Mouse (Mus musculus): ENCODE results near the gene Vti1a. TPM values are rescaled to one million over a fixed set of nuclear protein-coding genes. Genes with fewer than 3 reads are reported as not detected.

The Vti1a gene
- polyA plus RNA-seq, 1 experiment from 2014 or later, result 26.4 TPM

GRCm38 (mm10) chr19:55340521-55340920 is 24.4 kb downstream of the Vti1a start:
- 92% methylated on average over 6 of the region's 6 CpGs for WGBS
- DNase-seq (ENCODE audit: low spot score) (no peak), ATAC-seq (replicated peaks; ENCODE audit: low FRiP score) (no peak)
- Histone ChIP-seq H3K4me1 (replicated peaks; ENCODE audit: control insufficient read depth, insufficient read depth, low read length) (peaks cover 6% of the 10 kb centered on the region; the same call in 1 of the 2 replicates), H3K36me3 (ENCODE audit: control insufficient read depth, insufficient read depth, low read length) (peaks cover 5% of the 10 kb centered on the region; the same call in 1 of the 2 replicates), H3K9ac (ENCODE audit: low read depth, low read length) (no peak overlapping the region), H3K27ac (ENCODE audit: low read depth, low read length) (no peak overlapping the region), H3K4me3 (ENCODE audit: low read depth, low read length) (no peak overlapping the region), H3K9me3 (ENCODE audit: control insufficient read depth, low read length) (no peaks in the 10 kb centered on the region), H3K27me3 (replicated peaks; ENCODE audit: control insufficient read depth, insufficient read depth, low read length) (no peaks in the 10 kb centered on the region), H3K4me2 (no peak overlapping the region)

DNA sequence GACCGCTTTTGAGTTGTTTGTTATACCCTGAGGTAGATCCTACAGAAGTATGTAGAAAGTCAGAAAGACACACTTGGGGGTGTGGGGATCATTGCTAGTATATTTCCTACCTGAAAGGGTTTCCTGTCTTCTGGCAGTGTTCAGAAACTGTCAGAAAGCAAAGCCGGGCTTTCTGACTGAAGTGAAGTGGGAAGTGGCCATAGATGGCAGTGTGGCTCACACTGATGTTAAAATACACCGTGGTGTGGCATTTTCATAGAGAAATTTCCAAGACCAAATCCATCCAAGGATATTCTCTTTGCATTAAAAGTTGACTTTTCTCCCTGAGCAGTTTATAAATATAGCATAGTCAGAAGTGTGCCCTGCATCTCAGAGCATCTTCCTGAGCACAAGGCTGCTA is 25.3 kb downstream of the Vti1a start:
- ATAC-seq (replicated peaks; ENCODE audit: low FRiP score) (no peak), DNase-seq (ENCODE audit: low spot score) (no peak)
- no peak overlapping the region for H3K27ac ChIP-seq (ENCODE audit: low read depth, low read length)
- H3K9ac ChIP-seq (ENCODE audit: low read depth, low read length), result no peak overlapping the region
- 68% methylated on average over 3 of the region's 3 CpGs for WGBS
- no peaks in the 10 kb centered on the region for H3K9me3 ChIP-seq (ENCODE audit: control insufficient read depth, low read length)
- no peaks in the 10 kb centered on the region for H3K27me3 ChIP-seq (replicated peaks; ENCODE audit: control insufficient read depth, insufficient read depth, low read length)
- H3K4me1 ChIP-seq (replicated peaks; ENCODE audit: control insufficient read depth, insufficient read depth, low read length), result peaks cover 6% of the 10 kb centered on the region; the same call in 1 of the 2 replicates
- H3K4me2 ChIP-seq, result no peak overlapping the region
- peaks cover 5% of the 10 kb centered on the region; the same call in 1 of the 2 replicates for H3K36me3 ChIP-seq (ENCODE audit: control insufficient read depth, insufficient read depth, low read length)
- no peak overlapping the region for H3K4me3 ChIP-seq (ENCODE audit: low read depth, low read length)

- peaks cover 5% of the 10 kb centered on the region; the same call in 1 of the 2 replicates for H3K36me3 ChIP-seq (ENCODE audit: control insufficient read depth, insufficient read depth, low read length)
- no peak overlapping the region for H3K9ac ChIP-seq (ENCODE audit: low read depth, low read length)
- peaks cover 6% of the 10 kb centered on the region; the same call in 1 of the 2 replicates for H3K4me1 ChIP-seq (replicated peaks; ENCODE audit: control insufficient read depth, insufficient read depth, low read length)
- H3K4me2 ChIP-seq, result no peak overlapping the region
- H3K4me3 ChIP-seq (ENCODE audit: low read depth, low read length), result no peak overlapping the region
- WGBS, result 93% methylated on average over 7 of the region's 7 CpGs
- ATAC-seq (replicated peaks; ENCODE audit: low FRiP score) (no peak), DNase-seq (ENCODE audit: low spot score) (no peak)
- no peaks in the 10 kb centered on the region for H3K27me3 ChIP-seq (replicated peaks; ENCODE audit: control insufficient read depth, insufficient read depth, low read length)
- H3K9me3 ChIP-seq (ENCODE audit: control insufficient read depth, low read length), result no peaks in the 10 kb centered on the region
- no peak overlapping the region for H3K27ac ChIP-seq (ENCODE audit: low read depth, low read length)
Observed at GRCm38 (mm10) chr19:55342423-55342822, 26.3 kb downstream of the Vti1a start.

DNA sequence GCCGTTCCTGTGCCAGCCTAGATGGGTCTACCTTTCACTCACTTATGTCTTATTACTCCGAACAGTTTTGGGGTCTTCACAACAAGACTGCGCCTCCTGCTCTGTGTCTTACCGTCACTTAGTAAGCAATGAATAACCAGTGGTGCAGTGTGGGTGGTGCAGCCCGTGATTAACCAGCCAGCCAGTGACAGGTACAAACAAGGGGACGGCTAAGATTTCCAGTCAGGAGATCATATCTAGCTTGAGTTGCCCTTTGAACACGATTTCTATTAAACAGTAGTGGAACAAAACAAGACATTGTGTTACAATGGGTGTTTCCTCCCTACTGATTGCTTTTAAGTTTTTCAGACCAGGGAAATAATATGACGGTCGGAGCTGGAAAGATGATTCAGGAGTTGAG is 27.2 kb downstream of the Vti1a start:
- 84% methylated on average over 9 of the region's 9 CpGs for WGBS
- H3K36me3 ChIP-seq (ENCODE audit: control insufficient read depth, insufficient read depth, low read length), result peaks cover 5% of the 10 kb centered on the region; the same call in 1 of the 2 replicates

DNA sequence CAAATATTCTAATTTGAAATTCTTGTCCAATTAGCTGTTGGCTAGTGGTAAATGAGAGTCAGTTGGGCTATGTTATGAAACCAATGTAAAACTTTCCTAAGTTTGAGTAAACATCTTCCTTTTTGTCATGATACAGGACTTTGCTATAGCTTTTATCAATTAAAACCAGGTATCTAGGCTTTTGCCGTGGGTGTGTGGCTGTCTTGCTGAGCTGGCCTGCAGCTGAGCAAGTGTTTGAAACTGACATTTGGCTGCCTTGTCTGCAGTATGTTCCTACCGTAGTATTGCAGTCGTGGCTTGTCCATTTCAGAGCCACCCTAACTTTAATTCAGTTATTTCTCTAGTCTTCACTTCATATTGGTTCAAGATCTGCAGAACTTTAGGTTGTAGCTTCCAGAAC is 32.1 kb downstream of the Vti1a start:
- ATAC-seq (replicated peaks; ENCODE audit: low FRiP score), result no peak
- no peak overlapping the region for H3K9ac ChIP-seq (ENCODE audit: low read depth, low read length)
- H3K27me3 ChIP-seq (replicated peaks; ENCODE audit: control insufficient read depth, insufficient read depth, low read length), result no peaks in the 10 kb centered on the region
- no peak overlapping the region for H3K27ac ChIP-seq (ENCODE audit: low read depth, low read length)
- no peaks in the 10 kb centered on the region for H3K9me3 ChIP-seq (ENCODE audit: control insufficient read depth, low read length)
- peaks cover 9% of the 10 kb centered on the region for H3K4me1 ChIP-seq (replicated peaks; ENCODE audit: control insufficient read depth, insufficient read depth, low read length)
- no peak overlapping the region for H3K4me3 ChIP-seq (ENCODE audit: low read depth, low read length)
- 74% methylated on average over 3 of the region's 3 CpGs for WGBS
- H3K36me3 ChIP-seq (ENCODE audit: control insufficient read depth, insufficient read depth, low read length), result 0 out of 2 replicates have a peak, but pooled peaks cover 1% of the 10 kb centered on the region
- H3K4me2 ChIP-seq, result no peak overlapping the region
- no peak for DNase-seq (ENCODE audit: low spot score)

More for the DNA sequence above, 27.2 kb downstream of the Vti1a start:
- Histone ChIP-seq H3K4me2 (no peak overlapping the region), H3K9me3 (ENCODE audit: control insufficient read depth, low read length) (no peaks in the 10 kb centered on the region), H3K27ac (ENCODE audit: low read depth, low read length) (no peak overlapping the region), H3K4me1 (replicated peaks; ENCODE audit: control insufficient read depth, insufficient read depth, low read length) (peaks cover 6% of the 10 kb centered on the region; the same call in 1 of the 2 replicates), H3K27me3 (replicated peaks; ENCODE audit: control insufficient read depth, insufficient read depth, low read length) (no peaks in the 10 kb centered on the region), H3K9ac (ENCODE audit: low read depth, low read length) (no peak overlapping the region), H3K4me3 (ENCODE audit: low read depth, low read length) (no peak overlapping the region)
- ATAC-seq (replicated peaks; ENCODE audit: low FRiP score), result no peak
- DNase-seq (ENCODE audit: low spot score), result no peak

- H3K9me3 ChIP-seq (ENCODE audit: control insufficient read depth, low read length), result no peaks in the 10 kb centered on the region
- H3K9ac ChIP-seq (ENCODE audit: low read depth, low read length), result no peak overlapping the region
- H3K27ac ChIP-seq (ENCODE audit: low read depth, low read length), result no peak overlapping the region
- no peaks in the 10 kb centered on the region for H3K27me3 ChIP-seq (replicated peaks; ENCODE audit: control insufficient read depth, insufficient read depth, low read length)
- DNase-seq (ENCODE audit: low spot score), result no peak
- no peak overlapping the region for H3K4me3 ChIP-seq (ENCODE audit: low read depth, low read length)
- no peak for ATAC-seq (replicated peaks; ENCODE audit: low FRiP score)
- no peaks in the 10 kb centered on the region for H3K36me3 ChIP-seq (ENCODE audit: control insufficient read depth, insufficient read depth, low read length)
- 77% methylated on average over 9 of the region's 9 CpGs for WGBS
- H3K4me1 ChIP-seq (replicated peaks; ENCODE audit: control insufficient read depth, insufficient read depth, low read length), result peaks cover 9% of the 10 kb centered on the region
- no peak overlapping the region for H3K4me2 ChIP-seq
Observed at GRCm38 (mm10) chr19:55350673-55351378, 34.7 kb downstream of the Vti1a start.

DNA sequence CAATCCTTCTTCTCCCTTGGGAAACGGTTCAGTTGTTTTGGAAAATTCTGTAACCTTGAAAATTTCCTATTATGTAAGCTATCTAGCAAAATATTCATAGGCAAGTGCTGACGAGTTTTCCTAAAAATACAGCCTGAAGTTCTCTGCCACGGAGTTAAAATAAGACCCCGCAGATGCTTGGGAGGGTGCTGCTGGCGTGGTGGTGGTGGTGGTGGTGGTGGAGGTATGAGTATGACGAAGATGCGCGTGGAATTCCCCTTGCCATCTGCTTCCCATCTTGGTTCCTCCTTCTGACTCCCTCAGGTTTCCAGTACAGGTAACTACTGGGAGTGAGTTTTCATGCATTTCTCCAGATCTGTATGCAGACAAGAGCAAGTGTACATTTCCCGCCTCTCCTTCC is 46.5 kb downstream of the Vti1a start:
- WGBS, result 96% methylated on average over 9 of the region's 9 CpGs
- no peak overlapping the region for H3K4me2 ChIP-seq
- H3K4me3 ChIP-seq (ENCODE audit: low read depth, low read length), result no peak overlapping the region
- H3K9me3 ChIP-seq (ENCODE audit: control insufficient read depth, low read length), result no peaks in the 10 kb centered on the region
- ATAC-seq (replicated peaks; ENCODE audit: low FRiP score) (no peak), DNase-seq (ENCODE audit: low spot score) (no peak)
- H3K4me1 ChIP-seq (replicated peaks; ENCODE audit: control insufficient read depth, insufficient read depth, low read length), result no peaks in the 10 kb centered on the region
- H3K27me3 ChIP-seq (replicated peaks; ENCODE audit: control insufficient read depth, insufficient read depth, low read length), result no peaks in the 10 kb centered on the region
- no peak overlapping the region for H3K9ac ChIP-seq (ENCODE audit: low read depth, low read length)
- H3K36me3 ChIP-seq (ENCODE audit: control insufficient read depth, insufficient read depth, low read length), result no peaks in the 10 kb centered on the region
- H3K27ac ChIP-seq (ENCODE audit: low read depth, low read length), result no peak overlapping the region

DNA sequence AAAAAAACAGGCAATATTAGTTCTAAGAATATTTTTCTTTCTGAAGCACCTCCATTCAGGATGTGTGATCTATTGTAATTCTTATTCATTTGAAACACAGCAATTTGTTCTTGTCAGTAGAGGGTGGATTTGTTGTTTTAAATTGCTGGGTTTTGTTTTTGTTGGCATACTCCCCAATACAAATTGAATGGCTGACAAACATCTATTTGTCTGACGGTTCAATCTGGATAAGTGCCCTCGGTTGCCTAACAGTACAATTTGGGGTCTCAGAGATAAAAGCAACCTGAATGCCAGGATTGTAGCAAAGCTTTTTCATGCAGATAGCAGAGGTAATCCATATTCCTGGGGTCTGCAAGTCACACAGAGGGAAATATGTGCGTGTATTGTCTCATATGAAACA is 53.6 kb downstream of the Vti1a start:
- DNase-seq (ENCODE audit: low spot score), result no peak
- no peak for ATAC-seq (replicated peaks; ENCODE audit: low FRiP score)
- no peaks in the 10 kb centered on the region for H3K27me3 ChIP-seq (replicated peaks; ENCODE audit: control insufficient read depth, insufficient read depth, low read length)
- H3K4me1 ChIP-seq (replicated peaks; ENCODE audit: control insufficient read depth, insufficient read depth, low read length), result no peaks in the 10 kb centered on the region
- H3K4me3 ChIP-seq (ENCODE audit: low read depth, low read length), result no peak overlapping the region
- no peaks in the 10 kb centered on the region for H3K36me3 ChIP-seq (ENCODE audit: control insufficient read depth, insufficient read depth, low read length)
- no peak overlapping the region for H3K4me2 ChIP-seq
- no peaks in the 10 kb centered on the region for H3K9me3 ChIP-seq (ENCODE audit: control insufficient read depth, low read length)
- no peak overlapping the region for H3K9ac ChIP-seq (ENCODE audit: low read depth, low read length)
- 69% methylated on average over 3 of the region's 3 CpGs for WGBS
- no peak overlapping the region for H3K27ac ChIP-seq (ENCODE audit: low read depth, low read length)

DNA sequence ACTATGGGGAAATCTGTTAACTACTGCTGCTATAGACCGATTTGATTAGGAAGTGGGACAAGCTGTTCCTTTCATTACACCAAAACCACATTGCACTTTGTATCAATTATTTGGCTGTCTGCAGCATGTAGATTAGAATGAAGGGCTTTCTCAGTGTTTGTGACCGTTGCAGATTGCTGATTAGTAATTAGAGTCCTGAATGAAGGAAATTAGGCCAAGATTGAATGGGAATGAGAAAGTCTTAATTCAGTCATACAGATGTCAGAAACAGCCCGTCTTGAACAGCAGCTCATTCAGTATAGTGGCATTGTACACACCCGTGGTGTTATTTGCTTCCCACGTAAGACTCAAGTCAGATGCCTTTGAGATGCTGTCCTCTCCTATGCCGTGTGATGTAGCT is 60.2 kb downstream of the Vti1a start:
- Histone ChIP-seq H3K9ac (ENCODE audit: low read depth, low read length) (no peak overlapping the region), H3K4me1 (replicated peaks; ENCODE audit: control insufficient read depth, insufficient read depth, low read length) (peaks cover 14% of the 10 kb centered on the region), H3K9me3 (ENCODE audit: control insufficient read depth, low read length) (no peaks in the 10 kb centered on the region), H3K27ac (ENCODE audit: low read depth, low read length) (no peak overlapping the region), H3K4me2 (no peak overlapping the region), H3K36me3 (ENCODE audit: control insufficient read depth, insufficient read depth, low read length) (no peaks in the 10 kb centered on the region), H3K27me3 (replicated peaks; ENCODE audit: control insufficient read depth, insufficient read depth, low read length) (no peaks in the 10 kb centered on the region), H3K4me3 (ENCODE audit: low read depth, low read length) (no peak overlapping the region)
- WGBS, result 75% methylated on average over 6 of the region's 6 CpGs
- ATAC-seq (replicated peaks; ENCODE audit: low FRiP score) (no peak), DNase-seq (ENCODE audit: low spot score) (no peak)
